Mouse (Mus musculus) MEL (cell line): ENCODE results near the gene Ifi208.

Experiments
- CHD2 ChIP-seq: IDR thresholded peaks from 2 replicates; pipeline ENCODE4 v1.6.1; 2011; ENCODE audit warnings: low read length, improper control_type of control experiment
- CTCF ChIP-seq, 3 experiments: IDR thresholded peaks in 2 of 3; conservative IDR thresholded peaks in 1 of 3; 2 replicates each; pipeline ENCODE4 v1.5.1; 2011 to 2012; ENCODE audit warnings: low read length in 3 of 3, low read depth in 2 of 3, mild to moderate bottlenecking in 2 of 3, improper control_type of control experiment in 1 of 3, inconsistent platforms in 1 of 3, mixed read lengths in 1 of 3, moderate library complexity in 1 of 3; ENCODE audit not compliant: control insufficient read depth in 1 of 3, insufficient read depth in 1 of 3, poor library complexity in 1 of 3, severe bottlenecking in 1 of 3
- HCFC1 ChIP-seq: IDR thresholded peaks from 2 replicates; pipeline ENCODE4 v1.6.1; 2012; ENCODE audit warnings: low read depth, mild to moderate bottlenecking, inconsistent platforms, low read length, improper control_type of control experiment, moderate library complexity
- MAFK ChIP-seq: IDR thresholded peaks from 2 replicates; pipeline ENCODE4 v1.6.1; 2011; ENCODE audit warnings: low read depth, mild to moderate bottlenecking, low read length, improper control_type of control experiment, borderline replicate concordance
- MXI1 ChIP-seq: IDR thresholded peaks from 2 replicates; pipeline ENCODE4 v1.6.1; 2011; ENCODE audit warnings: mild to moderate bottlenecking, low read depth, low read length, improper control_type of control experiment
- POLR2A ChIP-seq, 2 experiments: IDR thresholded peaks; 2 replicates each; pipeline ENCODE4 v1.6.1; 2011 to 2012; ENCODE audit warnings: low read length in 2 of 2, mild to moderate bottlenecking in 2 of 2, control low read depth in 1 of 2, improper control_type of control experiment in 1 of 2, low read depth in 1 of 2, moderate library complexity in 1 of 2; ENCODE audit not compliant: control insufficient read depth in 1 of 2, insufficient read depth in 1 of 2, poor library complexity in 1 of 2
- POLR2AphosphoS2 ChIP-seq: IDR thresholded peaks from 2 replicates; pipeline ENCODE4 v1.6.1; 2011; ENCODE audit warnings: low read length, improper control_type of control experiment
- TBP ChIP-seq: IDR thresholded peaks from 2 replicates; pipeline ENCODE4 v1.8.0; 2011; ENCODE audit warnings: low read depth, low read length, improper control_type of control experiment
- USF1 ChIP-seq: IDR thresholded peaks from 2 replicates; pipeline ENCODE4 v1.6.1; 2014; ENCODE audit warnings: low read depth, mild to moderate bottlenecking, inconsistent platforms, low read length, improper control_type of control experiment, moderate library complexity
- ZC3H11A ChIP-seq: IDR thresholded peaks from 2 replicates; pipeline ENCODE4 v1.6.1; 2012; ENCODE audit warnings: low read depth, mild to moderate bottlenecking, inconsistent platforms, low read length, improper control_type of control experiment

DNA sequence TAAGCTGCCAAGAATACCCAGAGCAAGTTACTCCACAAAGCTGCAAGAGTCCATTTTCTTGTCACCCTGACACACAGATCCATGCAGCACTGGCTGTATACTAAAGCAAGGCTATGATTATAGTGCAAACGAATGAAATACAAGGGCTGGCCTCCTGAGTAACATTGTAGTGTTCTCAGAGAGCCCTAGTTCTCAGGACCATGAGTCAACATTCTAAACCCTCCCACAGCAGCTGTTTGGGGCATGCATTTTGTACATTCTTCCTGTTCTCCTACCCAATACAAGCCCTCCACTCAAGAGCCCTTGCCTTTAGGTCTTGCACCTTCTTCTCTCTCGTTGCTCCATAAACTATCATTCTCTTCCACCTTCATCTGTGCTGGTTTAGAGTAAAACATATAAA, 28.1 kb upstream of the Ifi208 start:
- no peak for TF ChIP-seq HCFC1
- TF ChIP-seq USF1 = no peak
- TF ChIP-seq CTCF (IDR thresholded peaks at IDR 0.05 in 2 of 3, conservative IDR thresholded peaks at IDR 0.05 in 1 of 3; ENCODE audit: control insufficient read depth in 1 of 3, insufficient read depth in 1 of 3, low read depth in 2 of 3, low read length in 3 of 3, poor library complexity in 1 of 3, severe bottlenecking in 1 of 3) = no peak
- TF ChIP-seq POLR2A (IDR thresholded peaks at IDR 0.05; ENCODE audit: control insufficient read depth in 1 of 2, insufficient read depth in 1 of 2, low read depth in 1 of 2, low read length in 2 of 2, poor library complexity in 1 of 2) = no peak
- TF ChIP-seq MXI1 = no peak
- no peak for TF ChIP-seq CHD2
- TF ChIP-seq ZC3H11A = no peak
- TF ChIP-seq MAFK = no peak
- TF ChIP-seq TBP = no peak
- no peak for TF ChIP-seq POLR2AphosphoS2
